Mouse (Mus musculus) left cerebral cortex, adult 8-10 months (tissue): ENCODE measurements around the gene Trio. TPM values are rescaled to one million over a fixed set of nuclear protein-coding genes. Genes with fewer than 3 reads are reported as not detected.
A peak's percentile ranks its signal among the peaks of the same experiment; 100 is the strongest.

Experiments used
- DNase-seq, 2 experiments: peaks; one replicate each; pipeline ENCODE4 v3.0.0; 2022; ENCODE audit warnings: low spot score in 2 of 2
- total RNA-seq, 4 experiments: library from RNA; stranded (reverse); gene quantifications; 2 replicates each; pipeline ENCODE4 v1.2.4; 2022

Gene Trio
- total RNA-seq, 4 experiments from 2014 or later, result 199 to 218 (median 207) TPM

DNA sequence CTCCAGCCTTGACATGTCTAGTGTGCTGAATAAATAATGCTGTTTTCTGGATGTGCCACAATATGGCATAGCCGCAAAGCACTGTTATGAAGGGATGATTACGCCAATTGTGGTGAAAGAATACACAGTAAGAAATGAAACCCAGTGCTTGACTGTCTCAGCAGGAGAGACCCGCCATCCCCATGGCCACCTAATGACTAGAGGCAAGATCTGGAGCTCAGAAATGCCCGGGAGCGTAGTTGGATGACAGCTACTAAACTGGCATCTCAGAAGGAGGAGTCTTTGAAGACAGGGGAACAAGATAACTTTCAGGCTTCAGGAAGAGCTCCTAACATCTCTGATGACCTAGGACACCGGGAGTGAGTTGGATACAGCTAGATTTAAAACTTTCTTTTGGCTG lies 12.0 kb upstream of the Trio start:
- DNase-seq, result no peak

- DNase-seq, result no peak
Measured at GRCm38 (mm10) chr15:28035601-28036000, 10.0 kb upstream of the Trio start.

GRCm38 (mm10) chr15:28034636-28035035 lies 9.0 kb upstream of the Trio start:
- DNase-seq, result no peak

- no peak for DNase-seq
Measured at GRCm38 (mm10) chr15:28029371-28029770, 3.7 kb upstream of the Trio start.

GRCm38 (mm10) chr15:28028542-28028941 lies 2.9 kb upstream of the Trio start:
- DNase-seq, result no peak

GRCm38 (mm10) chr15:28026167-28026481 lies 476 bp upstream of the Trio start:
- no peak for DNase-seq

DNA sequence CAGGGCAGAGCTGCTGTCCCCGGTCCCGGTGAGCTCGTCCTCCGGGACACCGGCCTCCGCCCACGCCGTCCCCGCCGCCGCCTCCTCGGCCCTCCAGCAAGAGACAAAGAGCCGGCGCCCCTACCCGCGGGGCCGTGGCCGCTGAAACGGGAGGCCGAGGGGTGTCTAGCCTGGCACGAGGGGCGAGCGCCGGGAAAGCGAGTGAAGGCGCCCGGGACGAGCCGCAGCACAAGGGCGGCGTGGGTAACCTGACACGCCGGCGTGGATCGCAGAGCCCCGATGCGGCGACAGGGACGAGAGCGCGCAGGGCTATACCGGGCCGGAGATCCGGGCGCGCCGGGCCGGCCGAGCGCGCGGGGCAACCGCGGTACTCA lies 696 bp downstream of the Trio start:
- DNase-seq, result peak; percentile 47 to 48

- DNase-seq, result peak; percentile 28 to 53
Measured at GRCm38 (mm10) chr15:28024031-28024964, 1.4 kb downstream of the Trio start.

DNA sequence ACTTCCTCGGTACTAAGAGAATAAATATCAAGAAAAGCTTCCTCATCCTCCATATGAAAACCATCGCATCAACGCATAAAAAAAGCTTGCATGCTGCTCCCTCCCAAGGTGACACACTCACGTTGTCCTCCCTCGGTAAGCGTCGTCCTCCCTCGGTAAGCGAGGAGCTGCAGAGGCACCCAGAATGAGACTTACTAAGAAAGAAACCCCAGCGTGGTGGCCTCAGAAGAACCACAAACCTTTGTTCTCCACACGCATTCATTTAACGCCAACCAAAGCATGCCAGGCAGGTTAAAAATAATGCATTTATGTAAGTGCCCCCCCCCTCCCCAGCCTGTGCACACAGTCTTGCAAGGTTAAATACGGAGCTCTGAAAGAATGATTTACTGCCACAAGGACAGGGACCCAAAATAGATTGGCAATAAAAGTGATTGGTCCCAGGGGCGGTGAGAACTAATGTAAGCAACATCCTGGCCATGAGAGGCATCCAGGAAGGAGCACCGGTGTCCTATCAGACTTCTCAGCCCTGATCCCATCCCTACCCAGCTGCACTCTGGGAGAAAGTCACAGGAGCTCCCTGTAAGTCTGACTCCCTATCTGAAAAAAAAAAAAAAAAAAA lies 3.9 kb downstream of the Trio start:
- DNase-seq, result no peak

GRCm38 (mm10) chr15:28019393-28020070 lies 6.1 kb downstream of the Trio start:
- no peak for DNase-seq

GRCm38 (mm10) chr15:28007516-28007915 lies 18.1 kb downstream of the Trio start:
- no peak for DNase-seq

- DNase-seq, result no peak
Measured at GRCm38 (mm10) chr15:28004192-28004767, 21.4 kb downstream of the Trio start.

GRCm38 (mm10) chr15:28002515-28002914 lies 23.1 kb downstream of the Trio start:
- no peak for DNase-seq

DNA sequence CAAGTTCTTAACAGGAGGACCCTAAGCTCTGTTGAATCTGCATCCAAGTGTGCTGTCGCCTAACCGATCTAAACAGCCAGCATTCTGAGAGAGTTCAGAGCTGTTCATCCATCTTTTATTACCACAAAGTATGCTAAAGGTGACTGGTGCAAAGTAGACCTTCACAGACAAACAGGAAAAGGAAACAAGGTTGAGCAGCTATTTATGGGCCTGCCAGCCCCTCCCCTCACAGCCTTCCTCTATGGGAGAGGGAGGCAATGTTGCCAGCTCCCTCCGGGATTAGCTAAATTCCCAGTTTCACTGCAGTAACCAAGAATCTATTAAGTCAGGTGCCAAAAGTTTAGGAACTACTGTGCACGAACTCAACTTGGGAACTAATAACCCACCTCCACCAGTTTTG lies 24.3 kb downstream of the Trio start:
- no peak for DNase-seq

DNA sequence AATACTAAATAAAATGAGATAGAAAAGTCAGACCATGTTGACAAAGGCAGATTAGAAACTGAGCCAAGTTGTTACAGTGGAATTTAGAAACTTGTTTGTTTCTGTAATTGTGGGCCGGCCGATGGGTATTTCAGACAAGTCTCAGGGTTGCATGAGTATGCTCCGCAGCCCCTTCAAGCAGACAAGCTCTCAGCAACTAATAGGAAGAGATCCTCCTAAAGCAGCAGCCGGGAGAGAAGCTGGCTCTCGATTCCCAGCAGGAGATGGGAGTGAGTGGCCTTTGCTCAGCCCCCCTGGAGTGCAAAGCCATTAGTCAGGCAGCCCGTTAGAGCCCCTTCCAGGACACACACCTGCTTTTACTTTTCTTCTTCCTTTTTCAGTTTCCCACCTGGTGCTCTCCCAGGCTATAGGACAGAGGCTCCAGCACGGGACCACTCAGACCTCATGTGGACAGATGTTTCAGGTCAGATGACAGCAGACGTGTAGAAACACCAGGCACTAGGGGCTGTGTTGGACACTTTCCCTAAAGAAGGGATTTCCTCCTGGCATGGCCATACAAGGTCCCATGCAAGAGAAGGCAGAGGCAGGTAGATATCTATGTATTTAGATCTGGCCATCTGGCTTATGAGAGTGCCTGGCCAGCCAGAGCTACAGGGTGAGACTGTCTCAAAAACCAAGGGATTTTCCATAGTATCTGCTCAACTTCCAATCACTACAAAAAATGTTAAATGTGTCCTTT lies 26.9 kb downstream of the Trio start:
- DNase-seq, result no peak

- DNase-seq, result no peak
Measured at GRCm38 (mm10) chr15:27997917-27998316, 27.7 kb downstream of the Trio start.

DNA sequence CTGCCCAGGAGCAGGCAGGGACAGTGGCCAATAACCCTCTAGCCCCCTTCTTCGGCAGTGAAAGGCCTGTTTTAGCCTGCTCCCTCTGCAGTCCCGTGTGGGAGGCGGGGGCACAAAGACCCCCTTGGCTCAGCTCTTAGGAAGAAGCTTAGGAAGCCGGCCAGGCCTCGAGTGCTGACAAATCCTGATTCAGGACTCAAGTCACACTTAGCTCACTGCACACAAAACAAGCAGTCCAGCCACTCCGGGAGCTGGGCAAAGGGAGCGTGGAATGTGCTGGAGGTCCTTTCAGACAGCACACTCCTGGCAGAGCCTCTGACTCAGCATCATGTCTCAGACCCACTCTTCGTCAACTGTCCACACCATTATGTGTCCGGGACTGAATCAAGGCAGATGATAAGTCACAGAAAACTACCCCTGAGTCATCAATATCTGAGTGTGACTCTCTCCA lies 28.2 kb downstream of the Trio start:
- peak; percentile 21 to 39 for DNase-seq

GRCm38 (mm10) chr15:27996750-27997149 lies 28.9 kb downstream of the Trio start:
- no peak for DNase-seq

- no peak for DNase-seq
Measured at GRCm38 (mm10) chr15:27995421-27995820, 30.2 kb downstream of the Trio start.

DNA sequence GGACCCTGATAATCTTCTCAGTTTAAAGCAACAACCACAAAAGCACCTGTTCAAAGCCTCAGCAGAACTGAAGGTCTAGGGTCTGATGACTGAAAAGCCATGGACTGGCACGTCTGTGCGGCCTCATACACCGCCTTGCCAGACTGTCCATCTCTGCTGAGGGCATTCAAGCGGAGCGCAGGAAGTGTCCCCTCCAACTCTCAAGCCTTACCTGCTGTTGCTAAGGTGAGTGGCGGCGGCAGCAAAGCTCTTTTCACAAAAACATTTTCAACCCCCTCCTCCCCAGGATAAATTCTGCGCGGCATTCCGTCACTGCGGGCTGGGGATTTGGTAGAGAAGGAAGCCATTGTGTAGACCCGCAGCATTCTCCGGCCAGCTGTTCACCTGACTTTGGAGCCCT lies 30.8 kb downstream of the Trio start:
- no peak for DNase-seq

DNA sequence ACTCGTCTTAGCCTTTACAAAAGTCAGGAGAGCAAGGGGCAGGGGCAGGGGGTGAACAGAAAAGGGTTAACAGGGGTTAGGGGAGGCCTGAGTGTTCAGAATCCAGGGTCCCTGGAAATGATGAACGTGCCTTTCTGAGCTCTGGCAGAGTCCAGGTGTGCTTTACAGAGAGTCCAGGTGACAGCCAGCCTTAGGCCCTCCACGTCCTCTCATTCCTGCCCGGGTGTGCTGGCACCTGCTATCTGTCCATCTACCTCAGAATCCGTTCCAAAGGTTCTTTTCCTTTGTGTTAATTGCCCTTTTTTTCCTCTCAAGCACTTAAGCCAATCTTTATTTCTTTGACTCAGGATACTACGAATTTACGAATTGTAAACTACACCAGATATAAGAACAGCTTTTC lies 32.1 kb downstream of the Trio start:
- DNase-seq, result no peak
